Comparison of ENCODE assay signal across 14 mouse cellular contexts in genomic region chr5:107067531-107067930, GRCm38 (mm10).
"Had no signal": no experiment of that assay in that cellular context is flagged by ENCODE, and none has a peak within 500 bp of the region (broad histone marks: within the 10 kb centered on the region; RNA-seq: fewer than 3 reads in every experiment).

No protein-coding gene starts in this region.

- H3K4me3 ChIP-seq: megakaryocyte, embryonic 14.5 days; midbrain, embryonic 12.5 days; midbrain, embryonic 15.5 days; neural tube, embryonic 12.5 days; stomach, embryonic 15.5 days had no signal

- H3K9ac ChIP-seq: lung, embryonic 14.5 days; midbrain, embryonic 12.5 days; midbrain, embryonic 15.5 days; neural tube, embryonic 12.5 days; stomach, embryonic 15.5 days had no signal

- H3K4me1 ChIP-seq: midbrain, embryonic 12.5 days; midbrain, embryonic 15.5 days; neural tube, embryonic 12.5 days; stomach, embryonic 15.5 days had no signal

- H3K4me2 ChIP-seq: lung, embryonic 14.5 days; midbrain, embryonic 12.5 days; midbrain, embryonic 15.5 days; neural tube, embryonic 12.5 days; stomach, embryonic 15.5 days had no signal

- H3K36me3 ChIP-seq: midbrain, embryonic 12.5 days; midbrain, embryonic 15.5 days; neural tube, embryonic 12.5 days; stomach, embryonic 15.5 days had no signal

- DNase-seq: lung, adult 18-20 months; lung, embryonic 14.5 days; lung, postnatal 10 days; right cerebral cortex, postnatal 14 days; thymus, adult 2 months; thymus, postnatal 25 days; thymus, postnatal 4 days had no signal

- H3K27ac ChIP-seq: macrophage; midbrain, embryonic 12.5 days; midbrain, embryonic 15.5 days; neural tube, embryonic 12.5 days; stomach, embryonic 15.5 days; stomach, postnatal 0 days had no signal

- H3K27me3 ChIP-seq: midbrain, embryonic 12.5 days; midbrain, embryonic 15.5 days; neural tube, embryonic 12.5 days; stomach, embryonic 15.5 days had no signal

- H3K9me3 ChIP-seq: midbrain, embryonic 12.5 days; midbrain, embryonic 15.5 days; neural tube, embryonic 12.5 days; stomach, embryonic 15.5 days had no signal
